Mouse (Mus musculus) liver, adult 2 months (tissue): ENCODE data around the gene Glyctk. TPM values are rescaled to one million over a fixed set of nuclear protein-coding genes. Genes with fewer than 3 reads are reported as not detected.

ENCODE experiments used
- DNase-seq: peaks from one replicate; pipeline ENCODE4 v3.0.0-alpha.2; 2011; ENCODE audit warnings: low read depth, low spot score; ENCODE audit errors: extremely low read depth
- H3K27ac ChIP-seq: fragments of 200-500 bp; replicated peaks from 2 replicates; pipeline ENCODE4 v1.5.1; 2012; ENCODE audit warnings: low read depth, mild to moderate bottlenecking, control low read depth, inconsistent platforms, low read length; ENCODE audit not compliant: insufficient read depth
- H3K27me3 ChIP-seq: fragments of 200-500 bp; 2 replicates; pipeline ENCODE4 v1.6.1; 2012; ENCODE audit warnings: mild to moderate bottlenecking, moderate library complexity, low read length, inconsistent platforms; ENCODE audit not compliant: control insufficient read depth, insufficient read depth
- H3K36me3 ChIP-seq: fragments of 200-500 bp; 2 replicates; pipeline ENCODE4 v1.6.1; 2012; ENCODE audit warnings: low read length, inconsistent platforms; ENCODE audit not compliant: control insufficient read depth, insufficient read depth
- H3K4me1 ChIP-seq: fragments of 200-500 bp; 2 replicates; pipeline ENCODE4 v1.6.1; 2011; ENCODE audit warnings: low read length; ENCODE audit not compliant: control insufficient read depth, insufficient read depth
- H3K4me3 ChIP-seq: fragments of 200-500 bp; 2 replicates; pipeline ENCODE4 v1.5.1; 2011; ENCODE audit warnings: low read depth, mild to moderate bottlenecking, control low read depth, low read length, moderate library complexity; ENCODE audit not compliant: insufficient read depth
- H3K79me2 ChIP-seq: fragments of 200-500 bp; 2 replicates; pipeline ENCODE4 v1.6.1; 2012; ENCODE audit warnings: inconsistent platforms, mild to moderate bottlenecking, low read length, moderate library complexity; ENCODE audit not compliant: control insufficient read depth, insufficient read depth
- H3K9ac ChIP-seq: fragments of 200-500 bp; 2 replicates; pipeline ENCODE4 v1.6.1; 2012; ENCODE audit warnings: low read depth, mild to moderate bottlenecking, control low read depth, inconsistent platforms, low read length
- CTCF ChIP-seq: fragments of 200-500 bp; IDR thresholded peaks from 2 replicates; pipeline ENCODE4 v1.5.1; 2011; ENCODE audit warnings: low read depth, low read length, control low read depth
- POLR2A ChIP-seq: fragments of 200-500 bp; IDR thresholded peaks from 2 replicates; pipeline ENCODE4 v1.6.1; 2011; ENCODE audit warnings: low read length, control low read depth; ENCODE audit not compliant: insufficient read depth; ENCODE audit errors: extremely low read depth
- WGBS: fragments of 180-500 bp; shearing (Covaris S2); methylation state at CpG from one replicate; pipeline ENCODE4 v1.1.7; 2018; 5-methylcytosine and 5-hydroxymethylcytosine counted together
- polyA plus RNA-seq: library from polyadenylated mRNA; depleted of rRNA; stranded (reverse); fragments of >200 nt; gene quantifications from 2 replicates; pipeline ENCODE4 v1.2.3, GENCODE M21; 2012
- total RNA-seq: library from RNA; depleted of rRNA; stranded (reverse); fragments of >200 nt; gene quantifications from 2 replicates; pipeline ENCODE4 v1.2.3, GENCODE M21; 2014

The Glyctk gene
- total and polyA plus RNA-seq, 2 experiments: 104 to 308 TPM

GRCm38 (mm10) chr9:106139763-106140162 lies 18.2 kb downstream of the Glyctk start:
- Histone ChIP-seq H3K4me3 (no peak overlapping the region), H3K79me2 (no peaks in the 10 kb centered on the region), H3K27ac (no peak overlapping the region), H3K4me1 (peaks cover 6% of the 10 kb centered on the region), H3K9ac (no peak overlapping the region), H3K36me3 (no peaks in the 10 kb centered on the region), H3K27me3 (no peaks in the 10 kb centered on the region)
- TF ChIP-seq POLR2A (no peak), CTCF (no peak)
- DNase-seq: no peak
- WGBS: 84% methylated on average over 10 of the region's 10 CpGs

DNA sequence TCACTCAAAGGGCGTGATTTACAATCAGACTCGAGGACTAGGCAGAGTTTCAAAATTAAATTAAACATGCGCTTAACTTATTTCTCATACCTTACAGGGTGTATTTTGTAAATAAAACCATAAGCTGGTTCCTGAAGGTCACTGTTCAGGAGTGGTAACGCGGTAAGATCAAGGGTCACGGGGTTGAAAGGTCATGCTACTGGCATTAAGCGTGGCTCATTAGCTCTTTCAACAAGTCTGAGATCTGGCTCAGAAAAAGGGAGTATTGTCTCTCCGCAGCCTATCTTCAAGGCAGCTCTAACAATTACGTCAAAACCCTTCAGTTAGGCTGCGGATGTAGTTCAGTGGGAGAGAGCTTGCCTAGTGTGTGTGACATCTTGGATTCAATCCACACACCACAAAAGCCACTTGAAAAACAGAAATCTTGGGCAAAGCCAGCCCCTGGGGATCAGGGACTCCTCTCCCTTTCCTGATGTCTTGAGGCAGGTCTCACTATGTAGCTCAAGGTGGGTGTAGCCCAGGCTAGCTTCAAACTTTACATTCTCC lies 20.2 kb downstream of the Glyctk start:
- TF ChIP-seq POLR2A (no peak), CTCF (no peak)
- no peaks in the 10 kb centered on the region for H3K36me3 ChIP-seq
- H3K4me3 ChIP-seq: no peak overlapping the region
- no peak overlapping the region for H3K27ac ChIP-seq
- WGBS: 63% methylated on average over 10 of the region's 10 CpGs
- DNase-seq: peak; percentile 74
- peaks cover 6% of the 10 kb centered on the region for H3K4me1 ChIP-seq
- no peak overlapping the region for H3K9ac ChIP-seq
- H3K27me3 ChIP-seq: no peaks in the 10 kb centered on the region
- no peaks in the 10 kb centered on the region for H3K79me2 ChIP-seq

DNA sequence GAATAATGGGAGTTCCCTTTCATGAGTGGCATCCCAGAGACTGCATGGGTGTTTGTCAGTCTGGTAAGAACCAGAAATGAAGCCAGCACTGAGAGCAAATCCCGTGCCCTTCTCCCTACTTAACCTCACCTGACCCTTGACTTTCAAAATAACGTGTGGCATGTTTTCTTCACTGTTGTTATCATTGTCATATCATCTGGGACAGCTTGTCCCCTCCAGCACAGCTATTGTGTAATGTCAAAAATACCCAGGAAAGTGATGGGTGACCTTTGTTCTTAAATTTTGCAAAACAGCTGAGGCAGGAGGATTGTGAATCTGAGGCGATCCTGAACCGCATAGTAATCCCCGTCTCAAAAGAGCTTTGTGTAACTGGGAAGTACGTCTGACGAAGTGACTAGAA lies 27.7 kb downstream of the Glyctk start:
- H3K27ac ChIP-seq: no peak overlapping the region
- no peak overlapping the region for H3K9ac ChIP-seq
- H3K27me3 ChIP-seq: no peaks in the 10 kb centered on the region
- peak; percentile 72 for DNase-seq
- H3K4me1 ChIP-seq: peaks cover 3% of the 10 kb centered on the region; the same call in 1 of the 2 replicates
- no peaks in the 10 kb centered on the region for H3K36me3 ChIP-seq
- TF ChIP-seq CTCF (no peak), POLR2A (no peak)
- 59% methylated on average over 7 of the region's 7 CpGs for WGBS
- H3K79me2 ChIP-seq: no peaks in the 10 kb centered on the region
- H3K4me3 ChIP-seq: no peak overlapping the region

- DNase-seq: no peak
- TF ChIP-seq POLR2A (no peak), CTCF (no peak)
- no peak overlapping the region for H3K4me3 ChIP-seq
- H3K9ac ChIP-seq: no peak overlapping the region
- H3K27me3 ChIP-seq: no peaks in the 10 kb centered on the region
- no peaks in the 10 kb centered on the region for H3K36me3 ChIP-seq
- peaks cover 3% of the 10 kb centered on the region; the same call in 1 of the 2 replicates for H3K4me1 ChIP-seq
- 85% methylated on average over 2 of the region's 2 CpGs for WGBS
- no peak overlapping the region for H3K27ac ChIP-seq
- no peaks in the 10 kb centered on the region for H3K79me2 ChIP-seq
These were observed 28.9 kb downstream of the Glyctk start for GRCm38 (mm10) chr9:106129072-106129471.

DNA sequence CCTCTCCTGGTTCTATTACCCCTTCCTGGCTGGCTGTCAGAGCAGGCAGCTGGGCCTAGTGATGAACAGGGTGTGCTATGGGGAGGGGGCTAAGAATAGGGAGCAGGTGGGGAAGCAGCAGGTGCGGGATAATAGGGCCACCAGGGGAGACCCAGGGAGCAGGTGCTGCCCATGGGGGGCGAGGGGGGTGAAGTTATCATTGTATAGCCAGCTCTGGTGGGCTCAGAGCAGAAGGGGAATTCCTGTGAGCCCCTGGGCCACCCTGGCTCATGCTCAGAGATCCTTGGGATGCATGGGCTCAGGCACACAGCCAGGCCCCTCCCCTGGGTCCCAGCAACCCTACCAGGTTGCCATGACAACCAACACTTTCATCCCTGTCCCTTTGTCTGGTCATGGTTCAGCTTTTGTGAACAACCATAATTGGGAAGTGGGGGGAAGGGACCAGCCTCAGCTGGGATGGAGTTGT lies 31.1 kb downstream of the Glyctk start:
- no peak for DNase-seq
- TF ChIP-seq POLR2A (no peak), CTCF (no peak)
- H3K79me2 ChIP-seq: no peaks in the 10 kb centered on the region
- 74% methylated on average over 2 of the region's 2 CpGs for WGBS
- no peak overlapping the region for H3K27ac ChIP-seq
- no peaks in the 10 kb centered on the region for H3K36me3 ChIP-seq
- peaks cover 3% of the 10 kb centered on the region; the same call in 1 of the 2 replicates for H3K4me1 ChIP-seq
- H3K27me3 ChIP-seq: no peaks in the 10 kb centered on the region
- H3K9ac ChIP-seq: no peak overlapping the region
- no peak overlapping the region for H3K4me3 ChIP-seq

DNA sequence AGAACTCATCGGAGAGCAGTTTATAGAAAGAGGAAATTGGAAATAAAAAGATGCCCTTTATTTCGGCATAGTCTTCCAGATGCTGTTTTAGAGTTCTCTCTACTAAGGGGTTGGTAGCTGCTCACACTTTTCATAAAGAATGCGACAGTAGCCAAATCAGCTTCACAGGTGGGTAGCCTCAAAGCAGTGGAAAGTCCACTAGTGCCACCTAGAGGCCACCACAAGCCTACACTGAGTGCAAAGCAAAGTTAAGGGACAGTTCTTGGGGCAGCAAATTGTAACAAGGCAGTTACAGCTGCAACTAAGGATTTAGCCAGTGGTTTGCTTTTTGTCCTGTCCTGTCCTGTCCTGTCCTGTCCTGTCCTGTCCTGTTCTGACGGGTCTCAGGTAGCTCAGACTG lies 34.3 kb downstream of the Glyctk start:
- DNase-seq: peak; percentile 41
- Histone ChIP-seq H3K9ac (no peak overlapping the region), H3K27me3 (no peaks in the 10 kb centered on the region), H3K79me2 (no peaks in the 10 kb centered on the region), H3K36me3 (no peaks in the 10 kb centered on the region), H3K27ac (no peak overlapping the region), H3K4me1 (no peaks in the 10 kb centered on the region), H3K4me3 (no peak overlapping the region)
- 54% methylated on average over 4 of the region's 4 CpGs for WGBS
- no peak for TF ChIP-seq POLR2A
- peak; percentile 54; the same call in 1 of the 2 replicates for TF ChIP-seq CTCF
